Mouse (Mus musculus) lung, postnatal 0 days (tissue): ENCODE data around the gene Cdh5.

Source experiments
- CTCF ChIP-seq: IDR thresholded peaks from 2 replicates; pipeline ENCODE4 v1.5.1; 2016; ENCODE audit warnings: antibody characterized with exemption, mild to moderate bottlenecking
- EP300 ChIP-seq: IDR thresholded peaks from 2 replicates; pipeline ENCODE4 v1.6.1; 2016; ENCODE audit warnings: antibody characterized with exemption, mild to moderate bottlenecking, control low read depth

- peak; percentile 40 for TF ChIP-seq CTCF
- no peak for TF ChIP-seq EP300
These were observed 43.2 kb downstream of the Cdh5 start for GRCm38 (mm10) chr8:104144434-104145216.
